Mouse (Mus musculus) myocyte (in vitro differentiated cells): ENCODE measurements around the gene Atp5h.

Source experiments
- POLR2A ChIP-seq: IDR thresholded peaks from one replicate; pipeline ENCODE4 v1.6.1; 2011; ENCODE audit warnings: low read depth, mild to moderate bottlenecking, control low read depth, moderate library complexity; ENCODE audit not compliant: insufficient read length
- POLR2AphosphoS2 ChIP-seq: IDR thresholded peaks from one replicate; pipeline ENCODE4 v1.6.1; 2011; ENCODE audit warnings: low read depth, control low read depth; ENCODE audit not compliant: insufficient read length
- REST ChIP-seq: IDR thresholded peaks from one replicate; pipeline ENCODE4 v1.6.1; 2011; ENCODE audit warnings: mild to moderate bottlenecking, control low read depth, moderate library complexity; ENCODE audit not compliant: insufficient read depth, insufficient read length

DNA sequence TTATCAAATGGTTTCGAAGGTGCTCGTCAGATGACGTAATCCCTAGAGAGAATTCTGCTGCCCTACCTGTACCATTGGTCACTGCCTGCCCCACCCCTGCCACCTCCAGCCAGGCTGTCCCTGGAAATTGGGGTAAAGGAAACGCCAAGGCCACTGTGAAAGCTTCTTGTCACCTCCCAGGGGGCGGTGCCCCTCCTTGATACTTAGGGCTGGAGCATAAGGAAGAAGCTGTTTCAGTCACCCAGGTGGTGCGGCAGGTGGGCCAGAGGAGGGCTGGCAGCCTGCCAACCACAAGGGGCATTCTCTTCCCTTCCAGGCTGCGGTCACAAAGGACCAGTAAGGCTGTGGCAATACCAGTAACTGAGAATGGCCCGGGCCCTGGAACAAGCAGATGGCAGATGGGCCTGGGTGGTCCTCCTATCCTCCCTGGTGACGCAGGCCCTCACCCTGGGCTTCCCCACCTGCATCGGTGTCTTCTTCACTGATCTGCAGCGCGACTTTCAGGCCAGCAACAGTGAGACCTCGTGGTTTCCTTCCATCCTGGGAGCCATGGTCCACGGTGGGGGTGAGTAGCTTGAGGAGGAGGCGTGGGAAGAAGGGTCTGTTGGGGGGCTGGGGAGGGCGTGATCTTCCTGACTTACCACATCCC lies 42.6 kb upstream of the Atp5h start, which contains the start of gene Slc16a5:
- TF ChIP-seq POLR2A (no peak), POLR2AphosphoS2 (no peak), REST (no peak)
